Mouse (Mus musculus) urinary bladder, adult 2 months (tissue): Measurements from ENCODE around the gene Manbal. TPM values are rescaled to one million over a fixed set of nuclear protein-coding genes. Genes with fewer than 3 reads are reported as not detected.

Experiments
- DNase-seq: peaks from one replicate; pipeline ENCODE4 v3.0.0; 2022; ENCODE audit warnings: low spot score
- polyA plus RNA-seq: library from polyadenylated mRNA; depleted of rRNA; stranded (reverse); fragments of >200 nt; gene quantifications from 2 replicates; pipeline ENCODE4 v1.2.3, GENCODE M21; 2012

Manbal gene
- polyA plus RNA-seq, 1 experiment = 115 TPM

GRCm38 (mm10) chr2:157411151-157411693 is 43.8 kb downstream of the Manbal start:
- peak; percentile 55 for DNase-seq

- DNase-seq = no peak
Measured at GRCm38 (mm10) chr2:157412497-157412896, 45.1 kb downstream of the Manbal start.

GRCm38 (mm10) chr2:157417229-157417628 is 49.8 kb downstream of the Manbal start:
- DNase-seq = no peak

- DNase-seq = no peak
Measured at GRCm38 (mm10) chr2:157418206-157418605, 50.8 kb downstream of the Manbal start, which contains the start of gene Src. Gene Src (plus strand): TSS chr2:157418444.

GRCm38 (mm10) chr2:157418609-157419071 is 51.2 kb downstream of the Manbal start:
- DNase-seq = no peak

GRCm38 (mm10) chr2:157419506-157419905 is 52.1 kb downstream of the Manbal start:
- DNase-seq = no peak

- DNase-seq = no peak
Measured at GRCm38 (mm10) chr2:157420404-157420803, 53.0 kb downstream of the Manbal start.

- DNase-seq = no peak
Measured at GRCm38 (mm10) chr2:157422062-157422655, 54.8 kb downstream of the Manbal start.

- DNase-seq = peak; percentile 72
Measured at GRCm38 (mm10) chr2:157422854-157423705, 55.7 kb downstream of the Manbal start.

- DNase-seq = no peak
Measured at GRCm38 (mm10) chr2:157423706-157424125, 56.3 kb downstream of the Manbal start.

GRCm38 (mm10) chr2:157424126-157424903 is 56.9 kb downstream of the Manbal start:
- DNase-seq = peak; percentile 70

- DNase-seq = no peak
Measured at GRCm38 (mm10) chr2:157424904-157425642, 57.7 kb downstream of the Manbal start.

- DNase-seq = no peak
Measured at GRCm38 (mm10) chr2:157425643-157425988, 58.2 kb downstream of the Manbal start.

- no peak for DNase-seq
Measured at GRCm38 (mm10) chr2:157426171-157426570, 58.8 kb downstream of the Manbal start.

GRCm38 (mm10) chr2:157427164-157427563 is 59.8 kb downstream of the Manbal start:
- no peak for DNase-seq

- DNase-seq = no peak
Measured at GRCm38 (mm10) chr2:157428351-157429139, 61.2 kb downstream of the Manbal start.

GRCm38 (mm10) chr2:157429735-157430134 is 62.3 kb downstream of the Manbal start:
- peak; percentile 21 for DNase-seq

- DNase-seq = no peak
Measured at GRCm38 (mm10) chr2:157430667-157431429, 63.5 kb downstream of the Manbal start.

- no peak for DNase-seq
Measured at GRCm38 (mm10) chr2:157431912-157432311, 64.5 kb downstream of the Manbal start.

- no peak for DNase-seq
Measured at GRCm38 (mm10) chr2:157432476-157432875, 65.1 kb downstream of the Manbal start.
